Mouse (Mus musculus): Measurements from ENCODE around the gene Gm45213. TPM values are rescaled to one million over a fixed set of nuclear protein-coding genes. Genes with fewer than 3 reads are reported as not detected.

Gene Gm45213
- polyA plus RNA-seq, 1 experiment: not detected

DNA sequence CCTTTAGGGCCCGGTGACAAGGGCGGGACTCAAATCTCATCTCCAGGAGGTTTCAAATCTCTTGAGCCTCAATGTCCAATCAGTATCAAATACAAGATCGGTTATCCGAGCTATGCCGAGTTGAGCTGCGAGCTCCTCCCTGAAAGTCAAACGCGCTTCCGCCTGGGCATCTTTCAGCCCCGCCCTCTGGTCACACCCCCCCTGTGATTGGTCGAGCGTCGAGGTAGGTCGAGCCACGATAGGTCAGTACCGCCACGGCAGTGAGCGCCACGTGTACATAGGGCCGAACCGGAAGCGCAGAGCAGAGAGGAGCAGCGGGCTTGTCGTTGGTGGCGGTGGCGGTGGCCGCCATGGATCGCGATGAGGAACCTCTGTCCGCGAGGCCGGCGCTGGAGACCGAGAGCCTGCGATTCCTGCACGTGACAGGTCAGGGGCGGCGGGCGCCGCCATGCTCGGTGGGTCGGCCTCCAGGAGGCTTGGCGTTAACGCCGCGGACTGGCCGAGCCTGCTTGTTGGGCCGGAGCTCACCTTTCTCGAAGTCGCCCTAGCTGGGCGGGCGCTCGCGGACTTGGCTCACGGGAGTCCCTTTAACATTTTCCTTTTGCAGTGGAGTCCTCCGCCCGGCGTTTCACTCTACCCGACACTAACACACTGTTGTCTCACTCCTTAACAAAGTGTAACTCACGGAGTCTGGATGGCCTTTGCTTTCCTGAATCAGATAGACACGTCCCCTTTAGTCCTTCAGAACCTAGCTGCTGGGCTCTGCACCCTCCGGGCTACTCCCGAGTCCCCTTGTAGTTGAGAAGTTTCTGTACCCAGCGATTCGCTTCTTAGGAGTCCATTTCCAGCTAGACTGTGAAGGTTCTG lies 36.2 kb downstream of the Gm45213 start, which contains the start of gene Selenos:
Gene Selenos (plus strand): TSS at position 286 of the 867 bp plus-strand sequence.
- Histone ChIP-seq H3K79me2 (ENCODE audit: control insufficient read depth, insufficient read depth) (peaks cover 11% of the 10 kb centered on the region), H3K27me3 (ENCODE audit: control insufficient read depth, insufficient read depth, insufficient read length) (no peaks in the 10 kb centered on the region), H3ac (ENCODE audit: control insufficient read depth, insufficient read length) (peak within 1 kb of the TSS; percentile 15), H3K4me2 (ENCODE audit: low read depth) (peak within 1 kb of the TSS; percentile 92), H3K4me3 (peak within 1 kb of the TSS; percentile 55), H3K36me3 (ENCODE audit: control insufficient read depth, insufficient read depth) (peaks cover 32% of the 10 kb centered on the region)
- TF ChIP-seq TCF3 (IDR thresholded peaks at IDR 0.05; ENCODE audit: insufficient read length, low read depth) (no peak), POLR2A (IDR thresholded peaks at IDR 0.05; ENCODE audit: insufficient read length, low read depth) (peak; percentile 99), POLR2AphosphoS2 (IDR thresholded peaks at IDR 0.05; ENCODE audit: insufficient read length, low read depth) (peak; percentile 97), CEBPB (IDR thresholded peaks at IDR 0.05; ENCODE audit: insufficient read depth, poor library complexity, severe bottlenecking) (no peak), REST (IDR thresholded peaks at IDR 0.05; ENCODE audit: insufficient read depth, insufficient read length) (peak; percentile 49), E2F4 (IDR thresholded peaks at IDR 0.05; ENCODE audit: insufficient read depth) (no peak), SRF (IDR thresholded peaks at IDR 0.05; ENCODE audit: control insufficient read depth, insufficient read length, low read depth) (peak; percentile 61), USF1 (IDR thresholded peaks at IDR 0.05; ENCODE audit: low read depth) (peak; percentile 54), MYOD1 (IDR thresholded peaks at IDR 0.05; ENCODE audit: control insufficient read depth in 1 of 3, insufficient read length in 2 of 3, low read depth in 2 of 3) (no peak), TCF12 (IDR thresholded peaks at IDR 0.05; ENCODE audit: insufficient read depth, poor library complexity, severe bottlenecking) (no peak), MAX (IDR thresholded peaks at IDR 0.05; ENCODE audit: low read depth) (peak; percentile 84), MYOG (IDR thresholded peaks at IDR 0.05; ENCODE audit: control insufficient read depth in 1 of 3, insufficient read depth in 1 of 3, insufficient read length in 2 of 3, low read depth in 2 of 3) (no peak)

GRCm38 (mm10) chr7:66080231-66080613 lies 36.8 kb downstream of the Gm45213 start:
- Histone ChIP-seq H3K4me2 (ENCODE audit: low read depth) (peak overlapping the region; percentile 92), H3ac (ENCODE audit: control insufficient read depth, insufficient read length) (peak overlapping the region; percentile 15), H3K27me3 (ENCODE audit: control insufficient read depth, insufficient read depth, insufficient read length) (no peaks in the 10 kb centered on the region), H3K4me3 (peak overlapping the region; percentile 55), H3K79me2 (ENCODE audit: control insufficient read depth, insufficient read depth) (peaks cover 14% of the 10 kb centered on the region), H3K36me3 (ENCODE audit: control insufficient read depth, insufficient read depth) (peaks cover 31% of the 10 kb centered on the region)
- no peak for TF ChIP-seq MAX (IDR thresholded peaks at IDR 0.05; ENCODE audit: low read depth)
- no peak for TF ChIP-seq POLR2AphosphoS2 (IDR thresholded peaks at IDR 0.05; ENCODE audit: insufficient read length, low read depth)
- TF ChIP-seq MYOD1 (IDR thresholded peaks at IDR 0.05; ENCODE audit: control insufficient read depth in 1 of 3, insufficient read length in 2 of 3, low read depth in 2 of 3): peak in 1 of 3 experiments; percentile 6
- no peak for TF ChIP-seq REST (IDR thresholded peaks at IDR 0.05; ENCODE audit: insufficient read depth, insufficient read length)
- no peak for TF ChIP-seq USF1 (IDR thresholded peaks at IDR 0.05; ENCODE audit: low read depth)
- TF ChIP-seq CEBPB (IDR thresholded peaks at IDR 0.05; ENCODE audit: insufficient read depth, poor library complexity, severe bottlenecking): no peak
- no peak for TF ChIP-seq TCF12 (IDR thresholded peaks at IDR 0.05; ENCODE audit: insufficient read depth, poor library complexity, severe bottlenecking)
- TF ChIP-seq POLR2A (IDR thresholded peaks at IDR 0.05; ENCODE audit: insufficient read length, low read depth): no peak
- no peak for TF ChIP-seq TCF3 (IDR thresholded peaks at IDR 0.05; ENCODE audit: insufficient read length, low read depth)
- no peak for TF ChIP-seq SRF (IDR thresholded peaks at IDR 0.05; ENCODE audit: control insufficient read depth, insufficient read length, low read depth)
- no peak for TF ChIP-seq E2F4 (IDR thresholded peaks at IDR 0.05; ENCODE audit: insufficient read depth)
- TF ChIP-seq MYOG (IDR thresholded peaks at IDR 0.05; ENCODE audit: control insufficient read depth in 1 of 3, insufficient read depth in 1 of 3, insufficient read length in 2 of 3, low read depth in 2 of 3): peak in 2 of 3 experiments; percentile 31 to 33

DNA sequence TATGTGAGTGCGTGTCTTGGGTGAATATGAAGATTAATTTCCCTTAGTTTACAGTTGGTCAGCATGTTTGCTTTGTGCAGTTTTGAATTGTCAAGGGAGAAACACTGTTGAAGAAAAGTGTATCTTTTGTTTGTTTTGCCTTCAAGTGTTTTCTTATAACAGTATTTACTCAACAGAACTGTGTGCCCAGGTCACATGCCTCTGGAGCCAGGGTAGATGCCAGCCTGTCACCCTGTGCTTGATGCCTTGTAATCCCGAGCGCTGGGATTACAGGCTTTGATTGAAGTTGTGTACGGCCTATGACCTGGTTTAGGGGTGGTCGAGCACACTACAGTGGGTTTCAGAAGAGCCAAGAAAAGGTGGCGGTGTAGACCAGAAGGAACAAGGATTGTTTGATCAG lies 40.4 kb downstream of the Gm45213 start:
- no peak for TF ChIP-seq MYOG (IDR thresholded peaks at IDR 0.05; ENCODE audit: control insufficient read depth in 1 of 3, insufficient read depth in 1 of 3, insufficient read length in 2 of 3, low read depth in 2 of 3)
- TF ChIP-seq E2F4 (IDR thresholded peaks at IDR 0.05; ENCODE audit: insufficient read depth): no peak
- no peak for TF ChIP-seq POLR2AphosphoS2 (IDR thresholded peaks at IDR 0.05; ENCODE audit: insufficient read length, low read depth)
- TF ChIP-seq REST (IDR thresholded peaks at IDR 0.05; ENCODE audit: insufficient read depth, insufficient read length): no peak
- no peak for TF ChIP-seq SRF (IDR thresholded peaks at IDR 0.05; ENCODE audit: control insufficient read depth, insufficient read length, low read depth)
- TF ChIP-seq MAX (IDR thresholded peaks at IDR 0.05; ENCODE audit: low read depth): no peak
- TF ChIP-seq CEBPB (IDR thresholded peaks at IDR 0.05; ENCODE audit: insufficient read depth, poor library complexity, severe bottlenecking): no peak
- TF ChIP-seq POLR2A (IDR thresholded peaks at IDR 0.05; ENCODE audit: insufficient read length, low read depth): no peak
- TF ChIP-seq USF1 (IDR thresholded peaks at IDR 0.05; ENCODE audit: low read depth): no peak
- no peak for TF ChIP-seq TCF12 (IDR thresholded peaks at IDR 0.05; ENCODE audit: insufficient read depth, poor library complexity, severe bottlenecking)
- no peak for TF ChIP-seq TCF3 (IDR thresholded peaks at IDR 0.05; ENCODE audit: insufficient read length, low read depth)
- no peak for TF ChIP-seq MYOD1 (IDR thresholded peaks at IDR 0.05; ENCODE audit: control insufficient read depth in 1 of 3, insufficient read length in 2 of 3, low read depth in 2 of 3)
- Histone ChIP-seq H3K79me2 (ENCODE audit: control insufficient read depth, insufficient read depth) (peaks cover 20% of the 10 kb centered on the region), H3K27me3 (ENCODE audit: control insufficient read depth, insufficient read depth, insufficient read length) (no peaks in the 10 kb centered on the region), H3K36me3 (ENCODE audit: control insufficient read depth, insufficient read depth) (peaks cover 50% of the 10 kb centered on the region), H3K4me3 (no peak overlapping the region), H3K4me2 (ENCODE audit: low read depth) (peak overlapping the region; percentile 56), H3ac (ENCODE audit: control insufficient read depth, insufficient read length) (no peak overlapping the region)

GRCm38 (mm10) chr7:66084546-66084945 lies 41.1 kb downstream of the Gm45213 start:
- TF ChIP-seq POLR2AphosphoS2 (IDR thresholded peaks at IDR 0.05; ENCODE audit: insufficient read length, low read depth) (no peak), TCF12 (IDR thresholded peaks at IDR 0.05; ENCODE audit: insufficient read depth, poor library complexity, severe bottlenecking) (no peak), MYOD1 (IDR thresholded peaks at IDR 0.05; ENCODE audit: control insufficient read depth in 1 of 3, insufficient read length in 2 of 3, low read depth in 2 of 3) (no peak), POLR2A (IDR thresholded peaks at IDR 0.05; ENCODE audit: insufficient read length, low read depth) (no peak), REST (IDR thresholded peaks at IDR 0.05; ENCODE audit: insufficient read depth, insufficient read length) (no peak), TCF3 (IDR thresholded peaks at IDR 0.05; ENCODE audit: insufficient read length, low read depth) (no peak), MAX (IDR thresholded peaks at IDR 0.05; ENCODE audit: low read depth) (no peak), SRF (IDR thresholded peaks at IDR 0.05; ENCODE audit: control insufficient read depth, insufficient read length, low read depth) (no peak), USF1 (IDR thresholded peaks at IDR 0.05; ENCODE audit: low read depth) (no peak), E2F4 (IDR thresholded peaks at IDR 0.05; ENCODE audit: insufficient read depth) (no peak), MYOG (IDR thresholded peaks at IDR 0.05; ENCODE audit: control insufficient read depth in 1 of 3, insufficient read depth in 1 of 3, insufficient read length in 2 of 3, low read depth in 2 of 3) (no peak), CEBPB (IDR thresholded peaks at IDR 0.05; ENCODE audit: insufficient read depth, poor library complexity, severe bottlenecking) (no peak)

More at GRCm38 (mm10) chr7:66084546-66084945, 41.1 kb downstream of the Gm45213 start:
- H3K27me3 ChIP-seq (ENCODE audit: control insufficient read depth, insufficient read depth, insufficient read length): no peaks in the 10 kb centered on the region
- peaks cover 52% of the 10 kb centered on the region for H3K36me3 ChIP-seq (ENCODE audit: control insufficient read depth, insufficient read depth)
- H3K4me3 ChIP-seq: no peak overlapping the region
- H3ac ChIP-seq (ENCODE audit: control insufficient read depth, insufficient read length): no peak overlapping the region
- peak overlapping the region; percentile 56 for H3K4me2 ChIP-seq (ENCODE audit: low read depth)
- peaks cover 20% of the 10 kb centered on the region for H3K79me2 ChIP-seq (ENCODE audit: control insufficient read depth, insufficient read depth)

Data from myocyte (in vitro differentiated cells).